Mouse (Mus musculus) CH12.LX (cell line): Measurements from ENCODE around the gene Psmd9.

Experiments
- MAX ChIP-seq: IDR thresholded peaks from 2 replicates; pipeline ENCODE4 v1.6.1; 2011; ENCODE audit warnings: low read length, improper control_type of control experiment
- MAZ ChIP-seq: IDR thresholded peaks from 2 replicates; pipeline ENCODE4 v1.6.1; 2012; ENCODE audit warnings: low read depth, mild to moderate bottlenecking, inconsistent platforms, low read length, improper control_type of control experiment, moderate library complexity
- PAX5 ChIP-seq: IDR thresholded peaks from 2 replicates; pipeline ENCODE4 v1.6.1; 2012; ENCODE audit warnings: low read length, inconsistent platforms, mixed read lengths
- POLR2A ChIP-seq: IDR thresholded peaks from 2 replicates; pipeline ENCODE4 v1.6.1; 2011; ENCODE audit warnings: low read depth, mild to moderate bottlenecking, improper control_type of control experiment, low read length
- USF1 ChIP-seq: IDR thresholded peaks from 2 replicates; pipeline ENCODE4 v1.6.1; 2014; ENCODE audit warnings: low read depth, mild to moderate bottlenecking, inconsistent platforms, low read length, improper control_type of control experiment
- ZC3H11A ChIP-seq: IDR thresholded peaks from 2 replicates; pipeline ENCODE4 v1.6.1; 2012; ENCODE audit warnings: low read depth, mild to moderate bottlenecking, inconsistent platforms, low read length, improper control_type of control experiment

GRCm38 (mm10) chr5:123297830-123298229 lies 128.6 kb downstream of the Psmd9 start:
- TF ChIP-seq MAZ = no peak
- TF ChIP-seq POLR2A = no peak
- TF ChIP-seq ZC3H11A = no peak
- TF ChIP-seq USF1 = no peak
- TF ChIP-seq PAX5 = no peak
- no peak for TF ChIP-seq MAX
